Mouse (Mus musculus): ENCODE measurements at regions not wholly inside any gene's neighbourhood (a gene's known extent, or its start where the extent isn't known, plus 50 kb on each side); places are given as distances from the start of the nearest gene placed in this dataset.

DNA sequence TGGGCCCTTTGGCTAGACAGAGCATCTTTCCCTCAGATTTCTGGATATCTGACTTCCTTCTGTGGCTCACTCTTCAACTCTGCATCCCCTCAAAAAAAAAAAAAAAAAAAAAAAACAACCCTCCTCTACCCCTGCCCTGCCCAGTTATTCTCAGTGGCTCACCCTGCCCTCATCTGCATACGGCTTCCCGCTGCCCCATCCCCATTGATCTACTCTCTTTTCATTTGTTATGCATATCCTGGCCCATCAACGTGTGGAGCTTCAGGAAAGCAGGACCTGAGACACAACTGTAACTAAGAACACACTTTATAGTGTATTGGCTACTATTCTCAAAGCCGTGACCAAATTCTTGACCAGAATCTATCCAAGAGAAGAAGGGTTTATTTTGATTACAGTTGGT lies 161.5 kb downstream of the Unc5cl start:
- no peak overlapping the region for H3K4me3 ChIP-seq
- H3K4me2 ChIP-seq (replicated peaks): no peak overlapping the region
- H3K4me1 ChIP-seq: no peaks in the 10 kb centered on the region
- no peaks in the 10 kb centered on the region for H3K36me3 ChIP-seq
- H3K27me3 ChIP-seq (replicated peaks): no peaks in the 10 kb centered on the region
- H3K27ac ChIP-seq: no peak overlapping the region
- no peak for ATAC-seq (ENCODE audit: low FRiP score, low read depth)
- peaks cover 7% of the 10 kb centered on the region for H3K9me3 ChIP-seq
- WGBS: 24% methylated on average over 4 of the region's 4 CpGs
- H3K9ac ChIP-seq: no peak overlapping the region

DNA sequence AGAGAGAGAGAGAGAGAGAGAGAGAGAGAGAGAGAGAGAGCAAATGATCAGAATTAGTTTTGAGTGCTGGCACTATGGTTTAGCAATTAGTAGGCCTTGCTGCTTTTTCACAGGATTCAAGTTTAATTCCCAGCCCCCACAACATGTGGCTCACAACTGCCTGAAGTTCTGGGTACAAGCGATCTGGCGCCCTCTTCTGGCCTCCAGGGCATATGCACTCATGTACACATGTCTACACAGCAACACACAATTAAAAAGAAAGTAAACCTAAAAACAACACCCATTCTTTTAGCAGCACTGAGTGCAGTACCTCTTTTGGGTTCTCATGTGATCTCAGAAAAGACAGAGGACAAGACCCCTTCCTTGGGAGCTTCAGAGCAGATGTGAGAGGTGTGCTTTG lies 166.2 kb downstream of the Unc5cl start:
- H3K36me3 ChIP-seq: no peaks in the 10 kb centered on the region
- H3K9ac ChIP-seq: no peak overlapping the region
- H3K9me3 ChIP-seq: peaks cover 6% of the 10 kb centered on the region; the same call in 1 of the 2 replicates
- H3K4me3 ChIP-seq: no peak overlapping the region
- H3K27me3 ChIP-seq (replicated peaks): no peaks in the 10 kb centered on the region
- ATAC-seq (ENCODE audit: low FRiP score, low read depth): no peak
- WGBS: 75% methylated on average over 2 of the region's 2 CpGs
- no peak overlapping the region for H3K27ac ChIP-seq
- H3K4me2 ChIP-seq (replicated peaks): no peak overlapping the region
- H3K4me1 ChIP-seq: no peaks in the 10 kb centered on the region

DNA sequence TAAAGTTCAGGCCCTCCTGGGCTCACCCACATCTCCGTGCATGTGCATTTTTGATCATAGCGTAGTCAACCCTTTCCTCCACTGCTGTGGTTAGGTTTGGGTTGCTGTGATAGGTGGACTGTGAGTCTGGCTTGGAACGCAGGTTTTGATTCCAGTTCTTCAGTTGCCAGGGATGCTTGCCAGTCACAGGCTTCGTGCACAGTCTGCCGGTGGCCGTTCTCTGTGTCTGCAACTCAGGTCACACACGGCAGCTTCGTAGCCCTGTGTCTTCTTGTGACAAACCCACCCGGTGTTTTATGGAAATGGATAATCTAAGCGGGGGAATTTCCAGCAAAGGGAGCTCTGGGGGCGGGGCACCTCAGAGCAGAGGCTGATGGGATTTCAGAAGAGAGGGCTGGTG lies 167.0 kb downstream of the Unc5cl start:
- Histone ChIP-seq H3K36me3 (no peaks in the 10 kb centered on the region), H3K9me3 (peaks cover 6% of the 10 kb centered on the region; the same call in 1 of the 2 replicates), H3K4me1 (no peaks in the 10 kb centered on the region), H3K9ac (no peak overlapping the region), H3K4me3 (no peak overlapping the region), H3K27me3 (replicated peaks) (no peaks in the 10 kb centered on the region), H3K4me2 (replicated peaks) (no peak overlapping the region), H3K27ac (no peak overlapping the region)
- no peak for ATAC-seq (ENCODE audit: low FRiP score, low read depth)
- 94% methylated on average over 11 of the region's 11 CpGs for WGBS

DNA sequence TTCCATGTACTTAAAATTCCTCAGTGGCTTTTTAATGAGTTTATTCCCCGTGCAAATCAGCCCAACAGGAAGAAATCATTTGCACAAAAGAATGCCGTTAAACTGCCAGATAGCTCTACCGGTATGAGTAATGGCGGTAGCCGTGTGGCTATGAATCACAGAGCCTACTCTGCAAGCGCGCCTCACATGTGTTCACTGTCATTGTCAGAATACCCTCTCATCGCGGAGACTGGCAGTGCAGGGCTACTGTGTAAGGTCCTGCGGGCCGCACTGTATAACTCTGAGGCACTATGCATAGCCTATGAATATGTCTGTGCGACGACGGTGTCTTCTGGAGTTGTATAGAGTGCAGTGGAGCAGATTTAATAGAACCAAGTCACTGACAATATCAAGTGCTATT lies 170.2 kb downstream of the Unc5cl start:
- peaks cover 11% of the 10 kb centered on the region for H3K9me3 ChIP-seq
- H3K4me1 ChIP-seq: no peaks in the 10 kb centered on the region
- no peak overlapping the region for H3K4me2 ChIP-seq (replicated peaks)
- no peaks in the 10 kb centered on the region for H3K36me3 ChIP-seq
- 73% methylated on average over 14 of the region's 14 CpGs for WGBS
- H3K4me3 ChIP-seq: no peak overlapping the region
- H3K9ac ChIP-seq: no peak overlapping the region
- no peak overlapping the region for H3K27ac ChIP-seq
- no peaks in the 10 kb centered on the region for H3K27me3 ChIP-seq (replicated peaks)
- 0 out of 2 replicates have a peak, but pooled peaks have one; percentile 44 for ATAC-seq (ENCODE audit: low FRiP score, low read depth)

DNA sequence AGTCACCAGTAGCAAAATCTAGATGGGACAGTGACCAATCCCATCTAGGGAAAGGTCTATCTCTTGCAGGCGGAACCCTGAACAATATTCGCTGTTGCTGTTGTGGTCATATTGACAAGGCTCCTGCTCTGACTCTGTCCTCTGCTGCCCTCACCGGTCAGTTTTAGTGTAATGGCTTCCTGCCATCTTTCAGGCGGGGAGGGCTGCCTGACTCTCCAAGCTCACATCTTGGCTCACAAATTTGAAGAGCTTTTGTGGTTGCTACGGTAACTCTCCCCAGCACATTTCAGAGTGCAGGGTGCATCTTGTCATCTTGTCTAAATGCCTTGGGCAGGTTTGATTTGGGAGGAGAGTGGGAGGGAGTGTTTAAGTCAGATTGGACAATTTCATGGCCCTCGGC lies 171.3 kb downstream of the Unc5cl start:
- ATAC-seq (ENCODE audit: low FRiP score, low read depth): no peak
- no peak overlapping the region for H3K9ac ChIP-seq
- H3K27me3 ChIP-seq (replicated peaks): no peaks in the 10 kb centered on the region
- 79% methylated on average over 6 of the region's 6 CpGs for WGBS
- no peak overlapping the region for H3K4me2 ChIP-seq (replicated peaks)
- H3K4me1 ChIP-seq: no peaks in the 10 kb centered on the region
- no peak overlapping the region for H3K4me3 ChIP-seq
- H3K9me3 ChIP-seq: peaks cover 11% of the 10 kb centered on the region
- H3K27ac ChIP-seq: no peak overlapping the region
- H3K36me3 ChIP-seq: no peaks in the 10 kb centered on the region

DNA sequence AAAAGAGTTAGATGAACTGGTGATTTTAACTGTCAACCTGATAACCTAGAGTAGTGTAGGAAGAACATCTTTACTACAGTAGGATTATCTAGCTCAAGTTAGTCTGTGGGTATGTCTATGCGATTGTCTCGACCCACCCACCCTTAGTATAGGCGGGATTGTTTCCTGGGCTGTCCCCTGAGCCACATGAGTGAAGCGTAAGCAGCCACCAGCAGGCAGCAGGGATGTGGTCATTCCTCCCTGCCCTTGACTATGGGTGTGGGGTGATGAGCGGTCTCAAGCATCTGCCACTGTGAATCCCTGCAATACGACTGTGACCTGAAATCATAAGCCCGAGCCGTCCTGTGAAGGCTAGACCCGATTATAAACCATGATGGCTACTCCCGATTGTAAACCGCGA lies 184.9 kb downstream of the Unc5cl start:
- no peak overlapping the region for H3K4me2 ChIP-seq (replicated peaks)
- H3K27me3 ChIP-seq (replicated peaks): no peaks in the 10 kb centered on the region
- H3K4me1 ChIP-seq: no peaks in the 10 kb centered on the region
- ATAC-seq (ENCODE audit: low FRiP score, low read depth): no peak
- no peak overlapping the region for H3K9ac ChIP-seq
- H3K4me3 ChIP-seq: no peak overlapping the region
- no peaks in the 10 kb centered on the region for H3K36me3 ChIP-seq
- WGBS: 92% methylated on average over 12 of the region's 12 CpGs
- H3K9me3 ChIP-seq: no peaks in the 10 kb centered on the region
- H3K27ac ChIP-seq: no peak overlapping the region

DNA sequence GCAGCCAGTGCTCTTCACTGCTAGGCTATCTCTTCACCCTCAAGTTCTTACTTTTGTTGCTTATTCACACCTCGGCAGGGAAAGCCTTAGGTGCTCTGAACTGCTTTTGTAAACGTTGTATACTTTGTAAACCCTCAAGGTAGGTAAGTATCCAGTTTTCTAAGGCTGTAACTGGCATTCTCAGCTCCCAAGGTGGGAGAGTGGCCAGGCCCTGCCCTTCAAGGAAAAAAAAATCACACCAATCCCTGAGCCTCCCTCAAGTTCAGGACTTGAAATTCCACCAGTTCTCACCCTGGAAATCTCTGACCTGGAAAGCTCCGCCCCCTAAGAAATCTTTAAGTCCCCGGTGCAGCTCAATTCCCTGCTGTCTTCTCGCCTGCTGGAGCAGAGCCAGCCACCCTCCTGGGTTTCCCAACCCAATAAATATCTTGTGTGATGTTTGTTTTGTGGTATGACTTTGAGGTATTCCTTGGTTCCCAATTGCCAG lies 188.9 kb downstream of the Unc5cl start:
- H3K4me2 ChIP-seq (replicated peaks): no peak overlapping the region
- no peak for ATAC-seq (ENCODE audit: low FRiP score, low read depth)
- H3K4me1 ChIP-seq: no peaks in the 10 kb centered on the region
- no peaks in the 10 kb centered on the region for H3K36me3 ChIP-seq
- 37% methylated on average over 5 of the region's 5 CpGs for WGBS
- H3K9ac ChIP-seq: no peak overlapping the region
- H3K9me3 ChIP-seq: no peaks in the 10 kb centered on the region
- H3K27ac ChIP-seq: no peak overlapping the region
- no peaks in the 10 kb centered on the region for H3K27me3 ChIP-seq (replicated peaks)
- H3K4me3 ChIP-seq: no peak overlapping the region

DNA sequence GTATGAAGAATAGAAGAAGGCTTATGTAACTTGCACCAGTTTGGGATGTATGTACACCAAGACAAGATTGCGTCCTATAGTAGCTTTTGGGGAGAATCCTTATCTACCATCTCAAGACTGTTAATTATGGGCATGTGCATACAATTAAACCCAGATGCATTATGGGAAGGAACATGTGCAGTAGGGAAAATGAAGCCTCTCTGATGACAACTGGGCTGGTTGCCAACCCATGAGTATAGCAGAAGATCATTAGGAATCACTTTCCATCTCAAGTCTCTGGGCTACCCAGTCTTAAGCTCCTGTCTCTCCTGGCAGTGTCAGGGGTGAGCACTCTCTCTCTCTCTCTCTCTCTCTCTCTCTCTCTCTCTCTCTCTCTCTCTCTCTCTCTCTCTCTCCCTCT lies 190.4 kb downstream of the Unc5cl start:
- no peak for ATAC-seq (ENCODE audit: low FRiP score, low read depth)
- 90% methylated on average over 1 of the region's 1 CpGs for WGBS
- H3K36me3 ChIP-seq: no peaks in the 10 kb centered on the region
- no peaks in the 10 kb centered on the region for H3K4me1 ChIP-seq
- H3K9me3 ChIP-seq: no peaks in the 10 kb centered on the region
- H3K27ac ChIP-seq: no peak overlapping the region
- no peak overlapping the region for H3K4me2 ChIP-seq (replicated peaks)
- no peak overlapping the region for H3K9ac ChIP-seq
- no peak overlapping the region for H3K4me3 ChIP-seq
- H3K27me3 ChIP-seq (replicated peaks): no peaks in the 10 kb centered on the region

DNA sequence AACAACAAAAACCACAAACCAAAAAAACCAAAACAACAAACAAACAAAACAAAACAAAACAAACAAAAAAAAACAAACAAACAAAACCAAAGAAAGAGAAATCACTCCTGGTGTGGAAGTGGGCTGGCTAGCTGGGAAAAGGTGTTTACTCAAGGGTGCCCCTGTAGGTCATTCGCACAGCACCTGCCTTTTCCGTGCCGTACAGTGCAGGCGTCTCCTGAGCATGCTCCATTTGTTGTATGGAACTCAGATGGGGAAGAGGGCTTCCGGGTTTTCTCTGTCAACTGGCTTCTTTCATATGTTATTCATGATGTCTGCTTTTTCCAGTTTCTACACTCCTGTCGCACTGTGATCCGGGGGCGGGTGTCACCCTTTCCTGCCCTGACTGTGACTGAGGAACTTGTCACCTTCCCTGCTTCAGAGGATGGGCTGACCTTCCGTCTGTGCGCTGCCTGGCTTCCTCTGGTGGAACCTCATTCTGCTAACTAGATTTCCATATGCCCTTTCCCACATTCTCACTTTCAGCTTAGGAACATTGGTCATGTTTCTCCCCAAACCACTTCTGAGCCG lies 192.0 kb downstream of the Unc5cl start:
- Histone ChIP-seq H3K4me1 (no peaks in the 10 kb centered on the region), H3K27ac (no peak overlapping the region), H3K9me3 (no peaks in the 10 kb centered on the region), H3K36me3 (no peaks in the 10 kb centered on the region), H3K9ac (no peak overlapping the region), H3K4me3 (no peak overlapping the region), H3K27me3 (replicated peaks) (no peaks in the 10 kb centered on the region), H3K4me2 (replicated peaks) (0 out of 2 replicates have a peak overlapping the region, but pooled peaks have one; percentile 18)
- ATAC-seq (ENCODE audit: low FRiP score, low read depth): no peak
- 67% methylated on average over 11 of the region's 11 CpGs for WGBS

DNA sequence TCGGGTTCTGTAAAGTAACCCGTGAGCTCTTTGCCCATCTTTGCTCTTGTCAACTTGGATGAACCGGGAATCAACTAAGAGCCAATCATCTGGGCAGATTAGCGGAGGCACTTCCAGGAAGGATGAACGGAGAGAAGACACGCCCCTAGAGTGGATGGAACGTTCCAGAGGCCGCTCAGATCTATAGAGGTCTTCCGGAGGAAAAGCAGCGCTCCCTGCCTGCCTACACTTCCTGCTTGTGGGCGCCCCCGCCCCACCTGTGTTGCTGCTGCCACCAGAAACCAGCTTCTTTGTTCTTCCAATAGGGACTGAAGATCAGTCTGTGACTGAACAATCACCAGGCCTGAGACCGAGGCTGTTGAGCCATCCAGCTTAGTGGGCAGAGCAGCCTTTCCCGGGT lies 192.7 kb downstream of the Unc5cl start:
- no peaks in the 10 kb centered on the region for H3K27me3 ChIP-seq (replicated peaks)
- no peaks in the 10 kb centered on the region for H3K36me3 ChIP-seq
- H3K4me3 ChIP-seq: no peak overlapping the region
- 64% methylated on average over 14 of the region's 14 CpGs for WGBS
- H3K27ac ChIP-seq: no peak overlapping the region
- no peaks in the 10 kb centered on the region for H3K4me1 ChIP-seq
- H3K9me3 ChIP-seq: no peaks in the 10 kb centered on the region
- no peak for ATAC-seq (ENCODE audit: low FRiP score, low read depth)
- H3K9ac ChIP-seq: no peak overlapping the region
- H3K4me2 ChIP-seq (replicated peaks): peak overlapping the region; percentile 18; the same call in 1 of the 2 replicates

DNA sequence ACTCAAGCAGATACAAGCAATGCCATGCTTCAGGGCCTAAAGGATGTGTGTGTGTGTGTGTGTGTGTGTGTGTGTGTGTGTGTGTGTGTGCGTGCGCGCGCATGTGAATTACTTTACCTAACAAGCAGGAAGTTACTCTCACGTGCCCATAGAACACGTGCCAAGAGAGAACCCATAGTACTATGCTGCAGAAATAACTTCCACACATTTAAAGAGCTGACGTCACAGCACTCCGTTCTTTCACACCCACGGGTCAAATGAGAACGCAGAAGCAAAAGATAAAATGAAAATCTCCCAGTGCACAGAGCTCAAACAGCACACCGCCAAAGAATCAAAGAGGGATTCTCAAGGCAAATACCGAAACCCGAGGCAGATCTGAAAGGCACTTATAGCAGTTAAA lies 195.9 kb downstream of the Unc5cl start:
- Histone ChIP-seq H3K4me1 (no peaks in the 10 kb centered on the region), H3K27me3 (replicated peaks) (no peaks in the 10 kb centered on the region), H3K9ac (no peak overlapping the region), H3K4me2 (replicated peaks) (no peak overlapping the region), H3K27ac (no peak overlapping the region), H3K9me3 (0 out of 2 replicates have a peak, but pooled peaks cover 6% of the 10 kb centered on the region), H3K4me3 (no peak overlapping the region), H3K36me3 (no peaks in the 10 kb centered on the region)
- 91% methylated on average over 13 of the region's 13 CpGs for WGBS
- no peak for ATAC-seq (ENCODE audit: low FRiP score, low read depth)

DNA sequence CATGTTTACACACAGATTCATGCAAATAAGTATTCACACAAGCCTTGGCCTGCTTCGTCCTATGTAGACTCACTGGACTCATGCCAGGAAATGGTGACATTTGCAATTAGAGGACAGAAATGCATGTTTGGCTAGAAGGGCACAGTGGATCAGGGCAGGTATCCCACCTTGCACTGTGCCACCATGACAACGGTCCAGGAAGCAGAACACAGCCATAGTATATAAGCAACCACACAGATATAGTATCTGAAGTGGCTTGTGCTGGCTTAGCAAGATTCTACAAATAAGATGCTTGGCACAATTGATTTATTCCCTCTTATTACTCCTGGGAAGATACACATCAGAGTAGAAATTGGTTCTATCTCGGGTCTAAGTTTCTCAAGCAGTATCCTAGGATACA lies 218.0 kb downstream of the Unc5cl start:
- Histone ChIP-seq H3K4me2 (replicated peaks) (no peak overlapping the region), H3K27ac (no peak overlapping the region), H3K27me3 (replicated peaks) (no peaks in the 10 kb centered on the region), H3K4me3 (no peak overlapping the region), H3K36me3 (no peaks in the 10 kb centered on the region), H3K4me1 (no peaks in the 10 kb centered on the region), H3K9me3 (peaks cover 4% of the 10 kb centered on the region; the same call in 1 of the 2 replicates), H3K9ac (no peak overlapping the region)
- 85% methylated on average over 3 of the region's 3 CpGs for WGBS
- ATAC-seq (ENCODE audit: low FRiP score, low read depth): no peak

DNA sequence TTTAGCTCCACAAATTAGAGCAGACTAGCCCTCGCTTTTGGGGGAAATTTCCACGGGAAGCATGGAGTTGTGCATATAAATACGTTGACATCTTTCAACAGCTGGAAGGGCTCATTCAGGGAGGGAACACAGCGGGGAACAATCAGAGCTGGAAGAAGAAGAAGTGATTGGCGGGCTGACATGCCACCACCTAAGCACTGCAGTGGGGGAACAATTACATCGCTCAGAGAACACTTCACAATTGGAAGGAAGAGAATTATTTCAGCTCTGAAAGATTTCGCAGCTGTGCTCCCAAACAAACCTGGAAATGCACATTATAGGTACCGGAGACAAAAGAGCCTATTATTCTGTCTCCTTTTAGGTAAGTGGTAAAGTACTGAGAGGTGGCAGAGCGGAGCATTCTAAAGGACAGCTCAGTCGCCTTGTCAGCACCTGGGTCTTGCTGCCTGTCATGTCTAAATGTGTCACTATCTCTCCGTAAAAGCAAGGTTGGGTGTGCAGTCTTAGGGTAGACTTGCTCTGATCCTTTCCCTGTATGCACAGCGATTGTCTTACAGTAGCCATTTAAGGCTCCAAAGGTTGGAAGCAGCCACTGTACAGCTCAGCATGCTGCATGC lies 223.6 kb downstream of the Unc5cl start:
- H3K4me1 ChIP-seq: no peaks in the 10 kb centered on the region
- no peaks in the 10 kb centered on the region for H3K36me3 ChIP-seq
- no peaks in the 10 kb centered on the region for H3K9me3 ChIP-seq
- no peak overlapping the region for H3K9ac ChIP-seq
- no peak overlapping the region for H3K4me3 ChIP-seq
- no peaks in the 10 kb centered on the region for H3K27me3 ChIP-seq (replicated peaks)
- H3K4me2 ChIP-seq (replicated peaks): no peak overlapping the region
- 75% methylated on average over 12 of the region's 12 CpGs for WGBS
- H3K27ac ChIP-seq: no peak overlapping the region
- no peak for ATAC-seq (ENCODE audit: low FRiP score, low read depth)
